Mouse (Mus musculus) heart, embryonic 10.5 days (tissue): ENCODE data around the gene Vegfa. TPM values are rescaled to one million over a fixed set of nuclear protein-coding genes. Genes with fewer than 3 reads are reported as not detected.

ENCODE experiments used
- DNase-seq: peaks from one replicate; pipeline ENCODE4 v3.0.0-alpha.2; 2017; ENCODE audit warnings: low spot score
- H3K27ac ChIP-seq: fragments of 300-500 bp; sonication (generic); 2 replicates; pipeline ENCODE4 v1.5.1; 2016; ENCODE audit warnings: mild to moderate bottlenecking
- H3K27me3 ChIP-seq: fragments of 300-500 bp; sonication (generic); 2 replicates; pipeline ENCODE4 v1.6.1; 2016; ENCODE audit warnings: mild to moderate bottlenecking; ENCODE audit not compliant: poor library complexity, insufficient read depth, severe bottlenecking
- H3K36me3 ChIP-seq: fragments of 300-500 bp; sonication (generic); 2 replicates; pipeline ENCODE4 v1.6.1; 2016; ENCODE audit warnings: mild to moderate bottlenecking, moderate library complexity
- H3K4me1 ChIP-seq: fragments of 300-500 bp; sonication (generic); 2 replicates; pipeline ENCODE4 v1.6.1; 2016; ENCODE audit warnings: mild to moderate bottlenecking
- H3K4me3 ChIP-seq: fragments of 300-500 bp; sonication (generic); 2 replicates; pipeline ENCODE4 v1.5.1; 2016; ENCODE audit warnings: mild to moderate bottlenecking, moderate library complexity
- H3K9me3 ChIP-seq: fragments of 300-500 bp; sonication (generic); 2 replicates; pipeline ENCODE4 v1.6.1; 2016; ENCODE audit warnings: mild to moderate bottlenecking, moderate library complexity
- WGBS: fragments of 180-500 bp; shearing (Covaris S2); methylation state at CpG from one replicate; pipeline ENCODE4 v1.1.7; 2016; 5-methylcytosine and 5-hydroxymethylcytosine counted together
- polyA plus RNA-seq: library from polyadenylated mRNA; unstranded; fragments of >200 nt; fragmentation: Nextera tagmentation; extraction: Ambion mirVana; gene quantifications from 2 replicates; pipeline ENCODE4 v1.2.1, GENCODE M21; 2016

Gene Vegfa
- polyA plus RNA-seq, 1 experiment from 2014 or later = 6.0 TPM

DNA sequence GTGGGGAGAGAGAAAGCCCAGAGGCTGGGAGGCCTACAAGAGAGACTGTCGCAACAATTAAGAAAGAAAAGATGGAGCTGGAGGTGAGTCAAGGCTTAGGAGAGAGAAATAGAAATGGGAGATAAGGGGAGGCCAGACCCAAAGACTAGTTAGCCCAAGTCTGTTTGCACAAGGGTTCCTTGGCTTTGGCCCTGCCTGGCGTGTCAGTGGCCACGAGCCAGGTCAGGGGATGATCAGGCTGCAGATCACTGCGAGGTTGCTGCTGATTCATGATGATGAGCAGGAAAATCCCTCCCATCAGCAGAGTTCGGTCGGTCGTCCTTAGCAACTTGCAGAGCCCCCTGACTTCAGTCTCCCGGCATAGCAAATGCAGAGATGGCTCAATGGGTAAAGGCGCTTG, 37.9 kb upstream of the Vegfa start:
- 73% methylated on average over 9 of the region's 9 CpGs for WGBS
- DNase-seq = no peak
- H3K27me3 ChIP-seq = no peaks in the 10 kb centered on the region
- H3K4me1 ChIP-seq = peaks cover 13% of the 10 kb centered on the region
- H3K27ac ChIP-seq = no peak overlapping the region
- H3K9me3 ChIP-seq = no peaks in the 10 kb centered on the region
- H3K4me3 ChIP-seq = no peak overlapping the region
- no peaks in the 10 kb centered on the region for H3K36me3 ChIP-seq

DNA sequence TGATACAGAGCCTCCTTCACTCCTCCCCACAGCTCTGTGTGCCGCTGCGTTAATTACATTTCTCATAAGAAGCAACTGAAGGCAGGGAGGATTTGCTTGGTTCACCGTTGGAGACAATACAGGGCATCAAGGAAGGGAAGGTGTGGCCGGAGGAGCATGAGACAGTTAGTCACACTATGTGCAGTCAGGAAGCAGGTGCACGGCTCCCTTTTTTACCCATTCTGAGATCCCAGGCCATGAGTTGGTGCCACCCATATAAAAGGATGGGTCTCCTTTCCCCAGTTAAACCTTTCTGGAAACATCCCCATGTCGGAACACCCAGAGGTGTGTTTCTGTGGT, 31.8 kb upstream of the Vegfa start:
- no peaks in the 10 kb centered on the region for H3K27me3 ChIP-seq
- no peaks in the 10 kb centered on the region for H3K9me3 ChIP-seq
- peaks cover 15% of the 10 kb centered on the region for H3K4me1 ChIP-seq
- WGBS = 52% methylated on average over 6 of the region's 6 CpGs
- peak overlapping the region; percentile 33; the same call in 1 of the 2 replicates for H3K4me3 ChIP-seq
- no peak for DNase-seq
- H3K27ac ChIP-seq = peak overlapping the region; percentile 65; the same call in 1 of the 2 replicates
- H3K36me3 ChIP-seq = no peaks in the 10 kb centered on the region

GRCm38 (mm10) chr17:46063283-46063973, 31.3 kb upstream of the Vegfa start:
- H3K36me3 ChIP-seq = no peaks in the 10 kb centered on the region
- DNase-seq = peak; percentile 88
- H3K4me3 ChIP-seq = peak overlapping the region; percentile 33; the same call in 1 of the 2 replicates
- peak overlapping the region; percentile 65; the same call in 1 of the 2 replicates for H3K27ac ChIP-seq
- H3K4me1 ChIP-seq = peaks cover 15% of the 10 kb centered on the region
- WGBS = 24% methylated on average over 10 of the region's 10 CpGs
- H3K27me3 ChIP-seq = no peaks in the 10 kb centered on the region
- no peaks in the 10 kb centered on the region for H3K9me3 ChIP-seq

GRCm38 (mm10) chr17:46060253-46060652, 28.1 kb upstream of the Vegfa start:
- H3K9me3 ChIP-seq = no peaks in the 10 kb centered on the region

DNA sequence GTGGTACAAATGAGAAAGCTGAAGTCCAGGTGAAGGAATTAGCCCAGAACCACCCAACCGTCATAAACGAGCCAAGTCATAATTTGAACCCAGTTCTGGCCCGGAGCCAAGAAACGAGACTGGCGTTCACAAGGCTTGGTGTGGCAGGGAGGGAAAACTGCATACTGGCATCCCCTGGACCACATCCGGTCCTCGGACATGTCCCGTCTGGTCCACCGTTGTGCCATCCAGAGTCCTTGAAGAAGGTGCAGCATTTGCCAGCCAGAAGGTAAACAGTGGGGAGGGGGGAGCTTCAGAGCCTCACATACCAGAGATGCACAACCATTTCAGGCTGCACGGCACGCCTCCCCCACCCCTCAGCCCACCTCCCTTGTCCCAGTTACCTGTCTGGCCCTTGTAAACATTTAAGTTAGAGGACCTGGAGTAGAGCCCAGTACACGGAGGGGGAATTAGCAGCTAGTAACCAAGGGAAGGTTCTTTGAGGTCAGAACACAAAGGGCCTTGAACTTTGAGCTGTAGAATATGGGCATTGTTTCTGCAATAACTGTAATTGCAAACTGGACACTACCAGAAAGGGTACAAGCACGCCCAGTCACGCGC, 27.2 kb upstream of the Vegfa start:
- DNase-seq = no peak
- 86% methylated on average over 15 of the region's 15 CpGs for WGBS
- Histone ChIP-seq H3K36me3 (no peaks in the 10 kb centered on the region), H3K4me1 (peaks cover 21% of the 10 kb centered on the region), H3K9me3 (no peaks in the 10 kb centered on the region), H3K27ac (no peak overlapping the region), H3K27me3 (0 out of 2 replicates have a peak, but pooled peaks cover 5% of the 10 kb centered on the region), H3K4me3 (no peak overlapping the region)

More at GRCm38 (mm10) chr17:46060253-46060652, 28.1 kb upstream of the Vegfa start:
- H3K36me3 ChIP-seq = no peaks in the 10 kb centered on the region
- H3K4me3 ChIP-seq = no peak overlapping the region
- peaks cover 21% of the 10 kb centered on the region for H3K4me1 ChIP-seq
- no peak for DNase-seq
- H3K27ac ChIP-seq = no peak overlapping the region
- whole genome bisulfite sequencing = 77% methylated on average over 3 of the region's 3 CpGs
- H3K27me3 ChIP-seq = 0 out of 2 replicates have a peak, but pooled peaks cover 5% of the 10 kb centered on the region

DNA sequence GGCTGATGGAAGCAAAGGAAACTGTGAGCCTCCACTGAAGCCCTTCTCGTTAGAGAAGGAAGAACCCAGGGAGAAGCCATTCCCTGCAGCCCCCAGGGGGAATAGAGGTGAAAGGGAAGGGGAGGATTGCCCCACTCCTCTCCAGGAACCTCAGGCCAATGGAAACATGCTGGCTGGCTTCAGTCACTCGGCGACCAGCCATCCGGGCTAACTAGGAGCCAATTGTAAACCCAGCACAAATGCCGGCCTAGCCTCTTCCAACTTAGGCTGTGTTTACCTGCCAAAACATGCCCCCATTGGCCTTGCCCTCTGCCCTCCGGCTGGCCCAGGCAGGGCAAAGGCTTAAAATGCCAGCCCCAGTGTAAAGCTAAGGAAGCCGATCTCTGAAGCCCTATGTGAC, 24.1 kb upstream of the Vegfa start:
- Histone ChIP-seq H3K36me3 (no peaks in the 10 kb centered on the region), H3K27ac (no peak overlapping the region; the same call in 1 of the 2 replicates)
- 63% methylated on average over 7 of the region's 7 CpGs for WGBS

GRCm38 (mm10) chr17:46055736-46056135, 23.6 kb upstream of the Vegfa start:
- H3K4me1 ChIP-seq = peaks cover 23% of the 10 kb centered on the region
- WGBS = 80% methylated on average over 7 of the region's 7 CpGs
- no peak overlapping the region for H3K4me3 ChIP-seq
- H3K27me3 ChIP-seq = peaks cover 19% of the 10 kb centered on the region; the same call in 1 of the 2 replicates
- H3K27ac ChIP-seq = no peak overlapping the region
- no peaks in the 10 kb centered on the region for H3K9me3 ChIP-seq
- DNase-seq = no peak
- H3K36me3 ChIP-seq = no peaks in the 10 kb centered on the region

More for the DNA sequence above, 24.1 kb upstream of the Vegfa start:
- no peaks in the 10 kb centered on the region for H3K9me3 ChIP-seq
- peaks cover 23% of the 10 kb centered on the region for H3K4me1 ChIP-seq
- no peak overlapping the region for H3K4me3 ChIP-seq
- H3K27me3 ChIP-seq = 0 out of 2 replicates have a peak, but pooled peaks cover 15% of the 10 kb centered on the region
- no peak for DNase-seq

- 73% methylated on average over 7 of the region's 7 CpGs for WGBS
- no peak overlapping the region for H3K4me3 ChIP-seq
- H3K36me3 ChIP-seq = no peaks in the 10 kb centered on the region
- no peaks in the 10 kb centered on the region for H3K9me3 ChIP-seq
- DNase-seq = no peak
- no peak overlapping the region for H3K27ac ChIP-seq
- peaks cover 20% of the 10 kb centered on the region; the same call in 1 of the 2 replicates for H3K27me3 ChIP-seq
- H3K4me1 ChIP-seq = peaks cover 37% of the 10 kb centered on the region
Observed at GRCm38 (mm10) chr17:46053291-46053842, 21.2 kb upstream of the Vegfa start.

- DNase-seq = no peak
- peaks cover 4% of the 10 kb centered on the region; the same call in 1 of the 2 replicates for H3K9me3 ChIP-seq
- H3K4me3 ChIP-seq = peak overlapping the region; percentile 3; the same call in 1 of the 2 replicates
- H3K36me3 ChIP-seq = no peaks in the 10 kb centered on the region
- H3K27me3 ChIP-seq = peaks cover 17% of the 10 kb centered on the region; the same call in 1 of the 2 replicates
- H3K27ac ChIP-seq = peak overlapping the region; percentile 53; the same call in 1 of the 2 replicates
- WGBS = 17% methylated on average over 3 of the region's 3 CpGs
- peaks cover 37% of the 10 kb centered on the region for H3K4me1 ChIP-seq
Observed at GRCm38 (mm10) chr17:46052146-46052545, 20.0 kb upstream of the Vegfa start.

DNA sequence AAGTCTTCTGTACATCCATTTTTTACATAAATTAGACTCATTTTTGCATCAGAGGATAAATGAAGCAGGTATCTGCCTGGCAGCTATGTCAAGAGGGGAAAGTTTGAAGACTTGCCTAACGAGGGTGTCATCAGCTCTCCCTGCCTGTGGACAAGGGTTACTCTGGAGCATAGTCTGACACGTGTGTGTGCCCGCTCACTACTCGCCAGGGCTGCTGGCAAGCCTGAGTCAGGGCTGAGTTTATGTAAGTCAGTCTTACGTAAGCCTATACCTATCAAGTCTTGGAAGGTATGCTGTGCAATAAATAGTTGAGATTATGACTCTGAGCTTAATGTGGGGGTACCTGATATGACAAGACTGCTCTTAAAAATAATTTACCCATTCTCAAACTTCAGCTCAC, 19.2 kb upstream of the Vegfa start:
- 67% methylated on average over 5 of the region's 5 CpGs for WGBS
- H3K36me3 ChIP-seq = no peaks in the 10 kb centered on the region
- peaks cover 34% of the 10 kb centered on the region for H3K4me1 ChIP-seq
- no peak overlapping the region; the same call in 1 of the 2 replicates for H3K27ac ChIP-seq
- peaks cover 15% of the 10 kb centered on the region; the same call in 1 of the 2 replicates for H3K27me3 ChIP-seq
- peaks cover 4% of the 10 kb centered on the region; the same call in 1 of the 2 replicates for H3K9me3 ChIP-seq
- no peak for DNase-seq
- no peak overlapping the region for H3K4me3 ChIP-seq

DNA sequence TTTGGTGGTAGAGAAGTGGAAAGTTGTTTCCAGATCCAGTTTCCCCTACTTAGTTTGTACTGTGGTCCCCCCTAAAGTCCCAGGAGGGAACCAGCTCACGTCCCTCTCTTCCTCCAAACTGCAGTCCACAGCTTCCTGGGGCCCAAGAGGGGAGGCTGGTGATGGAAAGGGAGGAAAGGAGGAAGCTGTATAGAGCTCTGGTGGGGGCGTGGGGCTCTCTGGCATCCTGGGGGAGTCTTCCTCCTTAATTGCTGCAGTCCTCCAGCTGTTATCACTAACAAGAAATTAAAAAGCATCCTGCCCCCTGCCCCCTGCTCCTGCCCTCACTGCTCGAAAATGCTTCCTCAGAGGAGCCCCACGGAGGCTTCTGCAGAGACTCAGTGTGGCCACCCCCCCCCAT, 17.4 kb upstream of the Vegfa start:
- H3K4me3 ChIP-seq = no peak overlapping the region
- no peak overlapping the region for H3K27ac ChIP-seq
- H3K4me1 ChIP-seq = peaks cover 31% of the 10 kb centered on the region
- no peaks in the 10 kb centered on the region for H3K36me3 ChIP-seq
- 26% methylated on average over 4 of the region's 4 CpGs for WGBS
- no peak for DNase-seq
- peaks cover 4% of the 10 kb centered on the region; the same call in 1 of the 2 replicates for H3K9me3 ChIP-seq
- H3K27me3 ChIP-seq = peaks cover 15% of the 10 kb centered on the region; the same call in 1 of the 2 replicates

DNA sequence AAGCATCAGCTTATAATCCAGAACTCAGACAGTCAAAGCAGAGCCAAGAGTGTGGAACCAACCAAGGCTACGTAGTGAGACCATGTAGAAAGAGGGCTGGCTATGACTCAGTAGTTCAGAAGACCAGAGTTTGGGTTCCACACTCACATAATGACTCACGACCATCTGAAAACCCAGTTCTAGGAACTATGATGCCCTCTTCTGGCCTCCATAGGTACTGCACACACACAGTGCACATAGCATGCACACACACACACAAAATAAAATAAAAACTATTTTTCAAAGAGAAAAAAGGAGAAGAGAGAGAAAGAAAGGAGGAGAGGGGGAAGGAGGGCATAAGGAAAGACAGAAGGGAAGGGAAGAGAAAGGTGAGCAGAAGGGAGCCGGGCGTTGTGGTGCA, 16.0 kb upstream of the Vegfa start:
- Histone ChIP-seq H3K36me3 (no peaks in the 10 kb centered on the region), H3K27ac (no peak overlapping the region), H3K4me1 (peaks cover 26% of the 10 kb centered on the region), H3K4me3 (no peak overlapping the region), H3K9me3 (peaks cover 4% of the 10 kb centered on the region; the same call in 1 of the 2 replicates), H3K27me3 (peaks cover 8% of the 10 kb centered on the region; the same call in 1 of the 2 replicates)
- 96% methylated on average over 4 of the region's 4 CpGs for WGBS
- DNase-seq = no peak

GRCm38 (mm10) chr17:46045742-46046141, 13.6 kb upstream of the Vegfa start:
- Histone ChIP-seq H3K4me1 (peaks cover 20% of the 10 kb centered on the region; the same call in 1 of the 2 replicates), H3K4me3 (no peak overlapping the region), H3K9me3 (peaks cover 4% of the 10 kb centered on the region; the same call in 1 of the 2 replicates), H3K36me3 (no peaks in the 10 kb centered on the region), H3K27me3 (peaks cover 3% of the 10 kb centered on the region; the same call in 1 of the 2 replicates), H3K27ac (no peak overlapping the region)
- WGBS = 81% methylated on average over 8 of the region's 8 CpGs
- no peak for DNase-seq
